Mouse (Mus musculus) left cerebral cortex, postnatal 36 days (tissue): ENCODE measurements at regions not wholly inside any gene's neighbourhood (a gene's known extent, or its start where the extent isn't known, plus 50 kb on each side); places are given as distances from the start of the nearest gene placed in this dataset.

ENCODE experiments used
- DNase-seq, 2 experiments: peaks; one replicate each; pipeline ENCODE4 v3.0.0; 2021 to 2022; ENCODE audit warnings: low spot score in 2 of 2, mixed read lengths in 1 of 2
- intact Hi-C: fragments of 180-260 bp; cut with DNase I; formaldehyde crosslinking; loops from one replicate; pipeline ENCODE4 v1.15.1; 2025

GRCm38 (mm10) chr7:67823943-67824645 lies 64.6 kb upstream of the Synm start:
- intact Hi-C loops = no loop called here
- DNase-seq = peak; percentile 27 to 33

GRCm38 (mm10) chr7:67819551-67819950 lies 60.0 kb upstream of the Synm start:
- no peak for DNase-seq
- intact Hi-C loops = no loop called here

GRCm38 (mm10) chr7:67817556-67817955 lies 58.0 kb upstream of the Synm start:
- DNase-seq = no peak
- intact Hi-C loops = no loop called here

- intact Hi-C loops = no loop called here
- DNase-seq = no peak
Measured at GRCm38 (mm10) chr7:67814861-67815260, 55.3 kb upstream of the Synm start.
